Mouse (Mus musculus) testis, adult 2 months (tissue): Measurements from ENCODE around the gene Cd163l1.

Experiments
- CTCF ChIP-seq: fragments of 200-500 bp; IDR thresholded peaks from 2 replicates; pipeline ENCODE4 v1.5.1; 2012; ENCODE audit warnings: low read depth, mild to moderate bottlenecking, inconsistent platforms, low read length, moderate library complexity; ENCODE audit not compliant: control insufficient read depth, insufficient read depth, insufficient replicate concordance
- POLR2A ChIP-seq: fragments of 200-500 bp; IDR thresholded peaks from 2 replicates; pipeline ENCODE4 v1.6.1; 2012; ENCODE audit warnings: low read depth, mild to moderate bottlenecking, inconsistent platforms, low read length, moderate library complexity; ENCODE audit not compliant: control insufficient read depth

- no peak for TF ChIP-seq CTCF
- no peak for TF ChIP-seq POLR2A
These were observed 33.9 kb upstream of the Cd163l1 start for GRCm38 (mm10) chr7:140184206-140184605.
